Mouse (Mus musculus): Measurements from ENCODE around the gene Zfp810. TPM values are rescaled to one million over a fixed set of nuclear protein-coding genes. Genes with fewer than 3 reads are reported as not detected.

Zfp810 gene
- polyA plus RNA-seq, 1 experiment: 15.7 TPM

- Histone ChIP-seq H3K4me3 (ENCODE audit: insufficient read depth, low read length) (no peak overlapping the region), H3K27ac (ENCODE audit: insufficient read depth, low read length) (no peak overlapping the region), H3K4me1 (ENCODE audit: control insufficient read depth, insufficient read depth, low read length) (no peaks in the 10 kb centered on the region)
- TF ChIP-seq POLR2A (IDR thresholded peaks at IDR 0.05; ENCODE audit: extremely low read depth, insufficient read depth, low read length): no peak
Observed at GRCm38 (mm10) chr9:22268886-22269285, 38.6 kb downstream of the Zfp810 start.

- no peak overlapping the region for H3K27ac ChIP-seq (ENCODE audit: insufficient read depth, low read length)
- H3K4me3 ChIP-seq (ENCODE audit: insufficient read depth, low read length): no peak overlapping the region
- no peaks in the 10 kb centered on the region for H3K4me1 ChIP-seq (ENCODE audit: control insufficient read depth, insufficient read depth, low read length)
- no peak for TF ChIP-seq POLR2A (IDR thresholded peaks at IDR 0.05; ENCODE audit: extremely low read depth, insufficient read depth, low read length)
- TF ChIP-seq CTCF (IDR thresholded peaks at IDR 0.05; ENCODE audit: extremely low read depth, insufficient read depth, low read length): no peak
Observed at GRCm38 (mm10) chr9:22262611-22263010, 44.8 kb downstream of the Zfp810 start.

- H3K4me3 ChIP-seq (ENCODE audit: insufficient read depth, low read length): no peak overlapping the region
- no peaks in the 10 kb centered on the region for H3K4me1 ChIP-seq (ENCODE audit: control insufficient read depth, insufficient read depth, low read length)
- H3K27ac ChIP-seq (ENCODE audit: insufficient read depth, low read length): no peak overlapping the region
- TF ChIP-seq CTCF (IDR thresholded peaks at IDR 0.05; ENCODE audit: extremely low read depth, insufficient read depth, low read length): no peak
- TF ChIP-seq POLR2A (IDR thresholded peaks at IDR 0.05; ENCODE audit: extremely low read depth, insufficient read depth, low read length): no peak
Observed at GRCm38 (mm10) chr9:22261594-22261993, 45.9 kb downstream of the Zfp810 start.

- peak overlapping the region; percentile 73; the same call in 1 of the 2 replicates for H3K4me3 ChIP-seq (ENCODE audit: insufficient read depth, low read length)
- H3K4me1 ChIP-seq (ENCODE audit: control insufficient read depth, insufficient read depth, low read length): no peaks in the 10 kb centered on the region
- no peak for TF ChIP-seq CTCF (IDR thresholded peaks at IDR 0.05; ENCODE audit: extremely low read depth, insufficient read depth, low read length)
- no peak for TF ChIP-seq POLR2A (IDR thresholded peaks at IDR 0.05; ENCODE audit: extremely low read depth, insufficient read depth, low read length)
- H3K27ac ChIP-seq (ENCODE audit: insufficient read depth, low read length): no peak overlapping the region
Observed at GRCm38 (mm10) chr9:22260092-22260422, 47.4 kb downstream of the Zfp810 start.

GRCm38 (mm10) chr9:22259184-22260091 is 48.0 kb downstream of the Zfp810 start, which contains the start of gene Zfp599:
TSS of gene Zfp599 (minus strand) at chr9:22259895.
- Histone ChIP-seq H3K4me3 (ENCODE audit: insufficient read depth, low read length) (peak within 1 kb of the TSS; percentile 73), H3K4me1 (ENCODE audit: control insufficient read depth, insufficient read depth, low read length) (no peaks in the 10 kb centered on the region), H3K27ac (ENCODE audit: insufficient read depth, low read length) (no peak within 1 kb of the TSS)
- TF ChIP-seq CTCF (IDR thresholded peaks at IDR 0.05; ENCODE audit: extremely low read depth, insufficient read depth, low read length): no peak
- peak; percentile 50; the same call in 1 of the 2 replicates for TF ChIP-seq POLR2A (IDR thresholded peaks at IDR 0.05; ENCODE audit: extremely low read depth, insufficient read depth, low read length)

GRCm38 (mm10) chr9:22258784-22259183 is 48.7 kb downstream of the Zfp810 start:
- no peaks in the 10 kb centered on the region for H3K4me1 ChIP-seq (ENCODE audit: control insufficient read depth, insufficient read depth, low read length)
- peak overlapping the region; percentile 73 for H3K4me3 ChIP-seq (ENCODE audit: insufficient read depth, low read length)
- H3K27ac ChIP-seq (ENCODE audit: insufficient read depth, low read length): no peak overlapping the region
- TF ChIP-seq CTCF (IDR thresholded peaks at IDR 0.05; ENCODE audit: extremely low read depth, insufficient read depth, low read length): no peak
- no peak for TF ChIP-seq POLR2A (IDR thresholded peaks at IDR 0.05; ENCODE audit: extremely low read depth, insufficient read depth, low read length)

GRCm38 (mm10) chr9:22256579-22256978 is 50.9 kb downstream of the Zfp810 start:
- no peak for TF ChIP-seq POLR2A (IDR thresholded peaks at IDR 0.05; ENCODE audit: extremely low read depth, insufficient read depth, low read length)
- no peak for TF ChIP-seq CTCF (IDR thresholded peaks at IDR 0.05; ENCODE audit: extremely low read depth, insufficient read depth, low read length)
- Histone ChIP-seq H3K4me3 (ENCODE audit: insufficient read depth, low read length) (no peak overlapping the region), H3K4me1 (ENCODE audit: control insufficient read depth, insufficient read depth, low read length) (no peaks in the 10 kb centered on the region), H3K27ac (ENCODE audit: insufficient read depth, low read length) (no peak overlapping the region)

- no peak overlapping the region for H3K27ac ChIP-seq (ENCODE audit: insufficient read depth, low read length)
- H3K4me1 ChIP-seq (ENCODE audit: control insufficient read depth, insufficient read depth, low read length): no peaks in the 10 kb centered on the region
- no peak for TF ChIP-seq CTCF (IDR thresholded peaks at IDR 0.05; ENCODE audit: extremely low read depth, insufficient read depth, low read length)
- no peak for TF ChIP-seq POLR2A (IDR thresholded peaks at IDR 0.05; ENCODE audit: extremely low read depth, insufficient read depth, low read length)
- no peak overlapping the region for H3K4me3 ChIP-seq (ENCODE audit: insufficient read depth, low read length)
Observed at GRCm38 (mm10) chr9:22244242-22244641, 63.2 kb downstream of the Zfp810 start.

GRCm38 (mm10) chr9:22240001-22240400 is 67.4 kb downstream of the Zfp810 start:
- Histone ChIP-seq H3K4me1 (ENCODE audit: control insufficient read depth, insufficient read depth, low read length) (no peaks in the 10 kb centered on the region), H3K27ac (ENCODE audit: insufficient read depth, low read length) (no peak overlapping the region), H3K4me3 (ENCODE audit: insufficient read depth, low read length) (no peak overlapping the region)
- no peak for TF ChIP-seq CTCF (IDR thresholded peaks at IDR 0.05; ENCODE audit: extremely low read depth, insufficient read depth, low read length)
- TF ChIP-seq POLR2A (IDR thresholded peaks at IDR 0.05; ENCODE audit: extremely low read depth, insufficient read depth, low read length): no peak

GRCm38 (mm10) chr9:22230556-22230955 is 76.9 kb downstream of the Zfp810 start:
- H3K27ac ChIP-seq (ENCODE audit: insufficient read depth, low read length): no peak overlapping the region
- no peaks in the 10 kb centered on the region for H3K4me1 ChIP-seq (ENCODE audit: control insufficient read depth, insufficient read depth, low read length)
- TF ChIP-seq POLR2A (IDR thresholded peaks at IDR 0.05; ENCODE audit: extremely low read depth, insufficient read depth, low read length): no peak
- no peak for TF ChIP-seq CTCF (IDR thresholded peaks at IDR 0.05; ENCODE audit: extremely low read depth, insufficient read depth, low read length)
- H3K4me3 ChIP-seq (ENCODE audit: insufficient read depth, low read length): no peak overlapping the region
